Mouse (Mus musculus): ENCODE data around the gene Gm21637. TPM values are rescaled to one million over a fixed set of nuclear protein-coding genes. Genes with fewer than 3 reads are reported as not detected.
"Not testable (repeated sequence)": the region's sequence is repeated elsewhere in the genome, so short reads cannot be mapped to it uniquely, and the experiment has no call there.

Gm21637 gene
- polyA plus RNA-seq (2012; rRNA removed), result not detected in 2 replicates

DNA sequence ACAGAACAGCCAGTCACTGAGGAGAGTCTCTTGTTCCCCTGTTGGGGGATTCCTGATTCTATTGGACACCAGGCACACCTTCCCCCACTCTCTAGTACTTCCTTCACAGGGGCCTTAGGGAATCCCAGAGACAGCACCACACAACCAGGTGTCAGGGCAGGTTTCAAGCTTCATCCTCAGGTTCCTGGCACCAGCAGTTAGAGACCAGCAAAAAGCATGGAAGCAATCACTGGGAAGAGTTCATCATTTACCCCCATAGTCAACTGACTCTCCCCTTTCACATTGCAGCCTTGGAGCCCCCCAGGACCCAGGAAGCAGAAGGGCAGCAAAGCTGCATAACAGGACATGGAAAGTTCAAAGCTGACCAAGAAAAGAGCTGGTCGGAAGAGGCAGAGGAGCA, at the start of gene Gm21637:
TSS of gene Gm21637 (plus strand) at position 301 of the 400 bp plus-strand sequence.
- DNase-seq (ENCODE audit: low read depth), result not testable (repeated sequence)

Other genes starting within 250 kb of the Gm21637 start
- not detected in 2 replicates for gene Btbd35f25, start 244.9 kb upstream of the Gm21637 start, polyA plus RNA-seq (2012; rRNA removed)
- not detected in 2 replicates for gene Btbd35f22, start 85.8 kb downstream of the Gm21637 start, polyA plus RNA-seq (2012; rRNA removed)